8 mouse cellular contexts compared by ENCODE assay signal in genomic region chr5:125215930-125216459, GRCm38 (mm10). TPM values are rescaled to one million over a fixed set of nuclear protein-coding genes. Genes with fewer than 3 reads are reported as not detected.
DNase-seq lines count a peak whose midpoint lies in the region; ATAC-seq lines count a peak whose summit lies in the region.

No protein-coding gene starts in this region.

- DNase-seq in ZHBTc4 (ENCODE audit: low read depth, low spot score): peak; percentile 63
- peak; percentile 96 to 98 for DNase-seq in cerebellum, postnatal 10 days
- peak; percentile 79 to 94 for DNase-seq in frontal cortex, adult 2 months (ENCODE audit: extremely low spot score in 1 of 2, low spot score in 1 of 2)
- peak; percentile 74 for DNase-seq in heart, postnatal 4 days
- peak; percentile 92 to 96 for DNase-seq in layer of hippocampus, postnatal 14 days (ENCODE audit: low spot score in 2 of 2)
- DNase-seq in lung, postnatal 10 days: peak; percentile 58
- peak; percentile 92 for DNase-seq in right cerebral cortex, postnatal 25 days

- no peak for ATAC-seq in monocyte, adult 5-6 weeks (replicated peaks; ENCODE audit: insufficient number of reproducible peaks, low FRiP score, low TSS enrichment, poor library complexity, severe bottlenecking)

RNA-seq across cellular contexts. Expression of gene Ncor2, which starts 37.0 kb away (rescaled TPM):
- 115 and 145 TPM in 2 replicates for polyA plus RNA-seq in frontal cortex, adult 2 months (2012; rRNA removed)
- 100 to 1,000 TPM; 104 to 112 TPM for total RNA-seq in heart, postnatal 4 days (2021)
- total RNA-seq in layer of hippocampus, postnatal 14 days (2021): 100 to 1,000 TPM; 238 to 254 TPM
- total RNA-seq in monocyte, adult 5-6 weeks (2017): 14.4 to 63.8 TPM (median 24.3 TPM) in 3 replicates
